Mouse (Mus musculus) spleen, postnatal 4 days (tissue): Measurements from ENCODE around the gene Pdia5.

Source experiments
- DNase-seq, 2 experiments: peaks; one replicate each; pipeline ENCODE4 v3.0.0; 2022; ENCODE audit warnings: low spot score in 2 of 2

Gene Pdia5

GRCm38 (mm10) chr16:35357449-35357848, 133.2 kb downstream of the Pdia5 start:
- no peak for DNase-seq
